Mouse (Mus musculus) CH12.LX (cell line): Measurements from ENCODE around the gene Tspo2. TPM values are rescaled to one million over a fixed set of nuclear protein-coding genes. Genes with fewer than 3 reads are reported as not detected.

Experiments
- DNase-seq: peaks from one replicate; pipeline ENCODE4 v3.0.0-alpha.2; 2013; ENCODE audit errors: extremely low read depth
- H3K27ac ChIP-seq: 2 replicates; pipeline ENCODE4 v1.5.1; 2012; ENCODE audit warnings: low read depth, mild to moderate bottlenecking, control low read depth, moderate library complexity; ENCODE audit not compliant: insufficient read depth
- H3K27me3 ChIP-seq: replicated peaks from 2 replicates; pipeline ENCODE3; 2012; ENCODE audit warnings: inconsistent platforms
- H3K36me3 ChIP-seq, 2 experiments: replicated peaks in 1 of 2; 2 replicates each; pipeline versions ENCODE3 to v1.6.1; 2012; ENCODE audit warnings: inconsistent platforms in 1 of 2, low read length in 1 of 2, mild to moderate bottlenecking in 1 of 2, mixed read lengths in 1 of 2, moderate library complexity in 1 of 2; ENCODE audit not compliant: control insufficient read depth in 1 of 2, insufficient read depth in 1 of 2
- H3K4me1 ChIP-seq, 2 experiments: 2 replicates each; pipeline ENCODE4 v1.6.1; 2012; ENCODE audit warnings: inconsistent platforms in 1 of 2, moderate library complexity in 1 of 2; ENCODE audit not compliant: insufficient read depth in 2 of 2, control insufficient read depth in 1 of 2
- H3K4me2 ChIP-seq: 2 replicates; pipeline ENCODE4 v1.6.1; 2012; ENCODE audit warnings: low read depth, mild to moderate bottlenecking, control low read depth; ENCODE audit not compliant: poor library complexity, insufficient read depth, severe bottlenecking
- H3K4me3 ChIP-seq, 3 experiments: fragments of 150-350 bp in 1 of 3; sonication (generic) in 1 of 3; replicated peaks in 1 of 3; 2 replicates each; pipeline versions ENCODE3 to v1.5.1; 2011 to 2012; ENCODE audit warnings: low read depth in 2 of 3, low read length in 2 of 3, mild to moderate bottlenecking in 2 of 3, moderate library complexity in 2 of 3, control low read depth in 1 of 3, improper control_type of control experiment in 1 of 3, inconsistent platforms in 1 of 3, mixed read lengths in 1 of 3; ENCODE audit not compliant: poor library complexity in 1 of 3
- H3K79me2 ChIP-seq: replicated peaks from 2 replicates; pipeline ENCODE4 v1.6.1; 2012; ENCODE audit warnings: mild to moderate bottlenecking, moderate library complexity; ENCODE audit not compliant: control insufficient read depth, poor library complexity, insufficient read depth, severe bottlenecking; ENCODE audit errors: extremely low read depth
- H3K9ac ChIP-seq: 2 replicates; pipeline ENCODE4 v1.6.1; 2012; ENCODE audit warnings: low read depth, mild to moderate bottlenecking, control low read depth, moderate library complexity; ENCODE audit not compliant: insufficient read depth
- H3K9me3 ChIP-seq: replicated peaks from 2 replicates; pipeline ENCODE3; 2012; ENCODE audit warnings: low read length, inconsistent platforms, mixed read lengths
- BHLHE40 ChIP-seq: IDR thresholded peaks from 2 replicates; pipeline ENCODE4 v1.6.1; 2011; ENCODE audit warnings: mild to moderate bottlenecking, low read depth, low read length, improper control_type of control experiment
- CTCF ChIP-seq, 2 experiments: IDR thresholded peaks in 1 of 2; conservative IDR thresholded peaks in 1 of 2; 2 replicates each; pipeline ENCODE4 v1.5.1; 2011 to 2012; ENCODE audit warnings: low read depth in 2 of 2, low read length in 2 of 2, improper control_type of control experiment in 1 of 2, inconsistent platforms in 1 of 2, mild to moderate bottlenecking in 1 of 2, moderate library complexity in 1 of 2
- EP300 ChIP-seq: IDR thresholded peaks from 2 replicates; pipeline ENCODE4 v1.6.1; 2011; ENCODE audit warnings: low read length, improper control_type of control experiment
- ETS1 ChIP-seq: conservative IDR thresholded peaks from 2 replicates; pipeline ENCODE4 v1.6.1; 2012; ENCODE audit warnings: low read depth, mild to moderate bottlenecking, inconsistent platforms, low read length, improper control_type of control experiment, moderate library complexity
- HCFC1 ChIP-seq: IDR thresholded peaks from 2 replicates; pipeline ENCODE4 v1.6.1; 2012; ENCODE audit warnings: low read depth, mild to moderate bottlenecking, inconsistent platforms, low read length, improper control_type of control experiment
- IRF4 ChIP-seq: IDR thresholded peaks from 2 replicates; pipeline ENCODE4 v1.6.1; 2014; ENCODE audit warnings: low read depth, mild to moderate bottlenecking, inconsistent platforms, low read length, improper control_type of control experiment
- MAZ ChIP-seq: IDR thresholded peaks from 2 replicates; pipeline ENCODE4 v1.6.1; 2012; ENCODE audit warnings: low read depth, mild to moderate bottlenecking, inconsistent platforms, low read length, improper control_type of control experiment, moderate library complexity
- MEF2A ChIP-seq: IDR thresholded peaks from 2 replicates; pipeline ENCODE4 v1.6.1; 2014; ENCODE audit warnings: low read depth, mild to moderate bottlenecking, inconsistent platforms, low read length, improper control_type of control experiment, borderline replicate concordance
- MYC ChIP-seq: IDR thresholded peaks from 2 replicates; pipeline ENCODE4 v1.6.1; 2011; ENCODE audit warnings: low read depth, mild to moderate bottlenecking, improper control_type of control experiment, low read length
- POLR2AphosphoS2 ChIP-seq: IDR thresholded peaks from 2 replicates; pipeline ENCODE4 v1.6.1; 2011; ENCODE audit warnings: low read depth, low read length, improper control_type of control experiment
- SIN3A ChIP-seq: IDR thresholded peaks from 2 replicates; pipeline ENCODE4 v1.6.1; 2012; ENCODE audit warnings: low read length, improper control_type of control experiment, inconsistent platforms
- TBP ChIP-seq: conservative IDR thresholded peaks from 2 replicates; pipeline ENCODE4 v1.6.1; 2011; ENCODE audit warnings: low read depth, low read length, improper control_type of control experiment
- USF1 ChIP-seq: IDR thresholded peaks from 2 replicates; pipeline ENCODE4 v1.6.1; 2014; ENCODE audit warnings: low read depth, mild to moderate bottlenecking, inconsistent platforms, low read length, improper control_type of control experiment
- ZC3H11A ChIP-seq: IDR thresholded peaks from 2 replicates; pipeline ENCODE4 v1.6.1; 2012; ENCODE audit warnings: low read depth, mild to moderate bottlenecking, inconsistent platforms, low read length, improper control_type of control experiment
- dilution Hi-C: fragments of 300-500 bp; cut with MboI; formaldehyde crosslinking; loops from 2 replicates; pipeline ENCODE4 v1.14.3; 2020; ENCODE audit warnings: low sequenced_read_pairs; ENCODE audit not compliant: extremely low pct_unique_long_range_greater_than_20kb, extremely low pct_ligation_motif_present
- in situ Hi-C: fragments of 300-500 bp; cut with MboI; formaldehyde crosslinking; loops from 3 replicates; pipeline ENCODE4 v1.14.3; 2019; ENCODE audit warnings: low sequenced_read_pairs, low pct_ligation_motif_present, low pct_unique_long_range_greater_than_20kb, mixed read lengths
- polyA plus RNA-seq: library from polyadenylated mRNA; unstranded; fragments of >175 nt; gene quantifications from 2 replicates; pipeline ENCODE4 v1.2.1, GENCODE M21; 2012; ENCODE audit warnings: low read depth; ENCODE audit not compliant: insufficient read length
- total RNA-seq, 2 experiments: library from RNA; depleted of rRNA; stranded (reverse); fragments of 300-350 nt in 1 of 2; fragments of >200 nt in 1 of 2; gene quantifications; 2 replicates each; pipeline ENCODE4 v1.2.3; 2012 to 2014

Tspo2 gene
- total RNA-seq (2012; rRNA removed) = not detected in 2 replicates
- total RNA-seq (2014; rRNA removed) = not detected in 2 replicates
- polyA plus RNA-seq = not detected in 2 replicates

DNA sequence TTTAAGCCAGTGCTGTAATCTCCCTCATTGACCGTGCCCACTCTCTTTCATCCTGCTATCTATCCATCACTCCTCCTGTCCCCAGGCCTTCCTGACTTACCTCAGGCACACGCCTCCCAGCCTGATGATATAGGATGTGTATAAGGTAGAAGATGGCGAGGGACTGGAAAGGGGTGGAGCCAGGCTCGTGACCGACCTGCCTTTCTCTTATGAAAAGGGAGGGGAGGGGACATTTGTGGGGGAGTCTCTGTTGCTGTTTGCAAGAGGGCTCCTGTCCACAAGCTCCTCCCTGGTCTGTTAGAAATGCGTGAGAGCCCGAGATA is at the start of gene Tspo2:
Gene Tspo2, minus strand, starts transcription at position 170 of the 323 bp plus-strand sequence.
- Histone ChIP-seq H3K4me2 (no peak within 1 kb of the TSS), H3K9me3 (no peaks in the 10 kb centered on the region), H3K4me3 (no peak within 1 kb of the TSS), H3K4me1 (peaks cover 3% of the 10 kb centered on the region in 2 experiments; a peak in 2 of 4 replicates), H3K27me3 (peaks cover 2% of the 10 kb centered on the region), H3K36me3 (no peaks in the 10 kb centered on the region), H3K79me2 (no peaks in the 10 kb centered on the region), H3K9ac (no peak within 1 kb of the TSS), H3K27ac (no peak within 1 kb of the TSS)
- no peak for DNase-seq
- dilution Hi-C loops (no loop called here), in situ Hi-C loops (loop anchor here (10.0 to 25.0 kb wide), 2 partner anchors 153 to 961 kb away; no protein-coding TSS in a partner anchor)
- TF ChIP-seq MYC (no peak), MEF2A (no peak), MAZ (no peak)

DNA sequence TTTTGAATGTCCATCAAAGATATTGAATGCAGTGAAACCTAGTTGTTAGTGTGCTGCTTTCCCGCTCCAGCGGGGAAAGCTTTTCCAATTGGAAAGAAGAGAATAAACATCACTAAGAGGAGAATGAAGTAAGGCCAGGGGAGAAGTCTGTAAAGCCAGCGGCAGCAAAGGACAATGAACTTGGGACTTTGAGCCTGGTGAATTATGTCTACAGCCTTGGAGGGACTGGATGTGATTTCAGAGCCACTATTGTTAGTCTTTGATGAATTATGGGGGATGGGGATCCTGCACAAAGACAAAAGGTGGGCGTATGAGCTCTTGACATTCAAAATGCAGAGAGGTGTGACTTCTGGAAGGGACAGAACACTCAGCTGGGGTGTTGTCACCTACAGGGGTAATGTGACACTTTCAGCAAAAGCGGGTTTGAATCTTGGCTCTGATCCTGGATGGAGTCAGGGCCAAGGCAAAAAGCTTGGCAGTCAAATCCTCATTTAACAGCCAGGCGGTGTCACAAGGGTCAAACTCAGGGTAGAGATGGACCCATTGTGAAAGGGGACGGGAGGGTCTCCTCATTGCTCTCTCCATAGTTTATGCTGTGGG is 49.6 kb upstream of the Tspo2 start:
- in situ Hi-C loops = no loop called here
- H3K27ac ChIP-seq = no peak overlapping the region

DNA sequence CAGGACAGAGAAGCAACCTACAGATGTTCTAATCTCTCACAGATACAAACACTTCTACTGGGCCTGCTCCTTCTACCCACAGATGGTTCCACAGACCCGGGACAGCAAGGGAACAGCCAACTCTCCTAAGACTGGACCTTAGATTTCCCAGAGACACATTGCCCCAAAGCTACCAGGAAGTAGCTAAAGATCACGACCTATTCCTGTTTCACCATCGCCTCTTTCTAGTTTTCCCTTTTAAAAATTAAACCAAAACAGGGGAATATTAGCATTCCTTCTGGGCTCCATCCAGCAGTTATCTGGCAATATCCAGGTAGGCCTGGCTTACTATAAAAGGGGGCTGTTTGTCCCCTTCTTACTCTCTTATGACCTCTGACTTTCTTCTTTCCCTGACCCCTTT is 46.7 kb upstream of the Tspo2 start:
- dilution Hi-C loops = no loop called here
- H3K4me3 ChIP-seq = no peak overlapping the region
- TF ChIP-seq ZC3H11A (no peak), ETS1 (no peak), POLR2AphosphoS2 (no peak), MAZ (no peak), TBP (no peak), HCFC1 (no peak), EP300 (no peak), CTCF (conservative IDR thresholded peaks at IDR 0.05 in 1 of 2, IDR thresholded peaks at IDR 0.05 in 1 of 2; ENCODE audit: low read depth in 2 of 2, low read length in 2 of 2) (no peak)
- no peak overlapping the region for H3K9ac ChIP-seq
- no peaks in the 10 kb centered on the region for H3K36me3 ChIP-seq
- peaks cover 7% of the 10 kb centered on the region for H3K9me3 ChIP-seq
- no peak overlapping the region for H3K4me2 ChIP-seq
- in situ Hi-C loops = no loop called here
- no peak overlapping the region for H3K27ac ChIP-seq
- no peak for DNase-seq
- peaks cover 7% of the 10 kb centered on the region for H3K27me3 ChIP-seq
- H3K79me2 ChIP-seq = no peaks in the 10 kb centered on the region
- H3K4me1 ChIP-seq = no peaks in the 10 kb centered on the region

More for the DNA sequence above, 49.6 kb upstream of the Tspo2 start:
- H3K4me3 ChIP-seq = no peak overlapping the region
- no peaks in the 10 kb centered on the region for H3K79me2 ChIP-seq
- TF ChIP-seq MEF2A (no peak), SIN3A (no peak), USF1 (no peak), IRF4 (no peak), BHLHE40 (no peak)
- H3K27me3 ChIP-seq = peaks cover 7% of the 10 kb centered on the region
- H3K9me3 ChIP-seq = peaks cover 11% of the 10 kb centered on the region
- no peak overlapping the region for H3K9ac ChIP-seq
- no peak overlapping the region for H3K4me2 ChIP-seq
- no peak for DNase-seq
- dilution Hi-C loops = no loop called here
- H3K4me1 ChIP-seq = no peaks in the 10 kb centered on the region
- H3K36me3 ChIP-seq = no peaks in the 10 kb centered on the region
